Mouse (Mus musculus): ENCODE results near the gene Egln2. TPM values are rescaled to one million over a fixed set of nuclear protein-coding genes. Genes with fewer than 3 reads are reported as not detected.

Egln2 gene
- polyA plus RNA-seq, 1 experiment from 2014 or later = 92.7 TPM

DNA sequence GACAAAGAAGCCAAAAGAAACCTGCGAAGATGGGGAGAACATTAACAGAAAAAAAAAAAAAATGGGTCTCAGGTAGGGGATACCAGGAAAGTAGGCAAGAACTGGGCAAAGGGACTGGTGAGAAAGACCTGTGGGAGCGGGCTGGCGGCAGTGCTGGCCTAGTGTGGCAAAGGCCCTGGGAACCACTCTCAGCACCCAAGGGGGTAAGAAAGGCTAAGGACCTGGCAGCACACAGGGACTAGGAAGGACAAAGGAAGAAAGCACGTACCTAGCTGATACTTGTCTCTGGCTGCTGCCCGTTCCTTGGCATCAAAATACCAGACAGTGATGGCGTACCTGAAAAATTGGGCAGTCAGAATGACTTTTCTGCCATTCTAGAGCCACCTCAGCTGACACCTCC, 7.3 kb downstream of the Egln2 start:
- no peaks in the 10 kb centered on the region for H3K27me3 ChIP-seq (replicated peaks; ENCODE audit: control insufficient read depth, insufficient read depth, low read length)
- H3K4me3 ChIP-seq (ENCODE audit: low read length) = no peak overlapping the region
- H3K4me1 ChIP-seq (ENCODE audit: control insufficient read depth, insufficient read depth, low read depth, low read length) = peaks cover 43% of the 10 kb centered on the region
- no peak overlapping the region for H3K9ac ChIP-seq (ENCODE audit: low read depth, low read length)
- H3K4me2 ChIP-seq (ENCODE audit: low read length) = no peak overlapping the region
- no peak overlapping the region for H3K27ac ChIP-seq (ENCODE audit: low read depth, low read length)
- 97% methylated on average over 6 of the region's 6 CpGs for WGBS
- peaks cover 26% of the 10 kb centered on the region for H3K36me3 ChIP-seq (ENCODE audit: control insufficient read depth, insufficient read depth, low read length)
- no peaks in the 10 kb centered on the region for H3K9me3 ChIP-seq (ENCODE audit: control insufficient read depth, low read length)
- no peak for ATAC-seq

- ATAC-seq = no peak
Measured at GRCm38 (mm10) chr7:27158171-27158570, 8.4 kb downstream of the Egln2 start.

DNA sequence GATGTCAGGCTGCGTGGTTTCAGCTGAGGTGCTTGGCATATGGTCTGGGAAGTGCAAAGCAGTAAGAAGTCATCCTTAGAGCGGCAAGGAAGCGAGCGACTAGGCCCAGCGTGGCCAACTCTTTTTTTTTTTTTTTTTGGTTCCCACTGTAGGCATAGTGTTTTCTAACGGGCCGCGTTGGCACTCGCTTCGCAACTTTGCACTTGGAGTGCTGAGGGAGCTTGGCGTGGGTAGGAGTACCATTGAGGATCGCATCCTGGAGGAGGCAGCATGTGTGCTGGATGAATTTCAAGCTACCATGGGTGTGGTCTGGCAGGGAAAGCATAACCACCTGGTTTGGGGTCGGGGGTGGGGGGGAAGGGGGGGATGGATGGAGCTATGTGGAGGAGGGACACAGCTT, 10.6 kb downstream of the Egln2 start:
- no peaks in the 10 kb centered on the region for H3K27me3 ChIP-seq (replicated peaks; ENCODE audit: control insufficient read depth, insufficient read depth, low read length)
- peaks cover 26% of the 10 kb centered on the region for H3K36me3 ChIP-seq (ENCODE audit: control insufficient read depth, insufficient read depth, low read length)
- no peaks in the 10 kb centered on the region for H3K9me3 ChIP-seq (ENCODE audit: control insufficient read depth, low read length)
- H3K9ac ChIP-seq (ENCODE audit: low read depth, low read length) = no peak overlapping the region
- no peak for ATAC-seq
- H3K4me2 ChIP-seq (ENCODE audit: low read length) = no peak overlapping the region
- peaks cover 12% of the 10 kb centered on the region for H3K4me1 ChIP-seq (ENCODE audit: control insufficient read depth, insufficient read depth, low read depth, low read length)
- H3K27ac ChIP-seq (ENCODE audit: low read depth, low read length) = no peak overlapping the region
- 82% methylated on average over 13 of the region's 13 CpGs for WGBS
- no peak overlapping the region for H3K4me3 ChIP-seq (ENCODE audit: low read length)

More at GRCm38 (mm10) chr7:27158171-27158570, 8.4 kb downstream of the Egln2 start:
- no peak overlapping the region for H3K27ac ChIP-seq (ENCODE audit: low read depth, low read length)
- no peak overlapping the region for H3K4me2 ChIP-seq (ENCODE audit: low read length)
- H3K36me3 ChIP-seq (ENCODE audit: control insufficient read depth, insufficient read depth, low read length) = peaks cover 26% of the 10 kb centered on the region
- WGBS = 96% methylated on average over 9 of the region's 9 CpGs
- H3K27me3 ChIP-seq (replicated peaks; ENCODE audit: control insufficient read depth, insufficient read depth, low read length) = no peaks in the 10 kb centered on the region
- H3K4me3 ChIP-seq (ENCODE audit: low read length) = no peak overlapping the region
- H3K9me3 ChIP-seq (ENCODE audit: control insufficient read depth, low read length) = no peaks in the 10 kb centered on the region
- peaks cover 32% of the 10 kb centered on the region for H3K4me1 ChIP-seq (ENCODE audit: control insufficient read depth, insufficient read depth, low read depth, low read length)
- no peak overlapping the region for H3K9ac ChIP-seq (ENCODE audit: low read depth, low read length)

GRCm38 (mm10) chr7:27153205-27153764, 13.3 kb downstream of the Egln2 start, which contains the start of gene Cyp2t4:
TSS of gene Cyp2t4 (plus strand) at chr7:27153714.
- Histone ChIP-seq H3K9ac (ENCODE audit: low read depth, low read length) (no peak within 1 kb of the TSS), H3K4me2 (ENCODE audit: low read length) (no peak within 1 kb of the TSS), H3K27ac (ENCODE audit: low read depth, low read length) (no peak within 1 kb of the TSS), H3K4me1 (ENCODE audit: control insufficient read depth, insufficient read depth, low read depth, low read length) (no peaks in the 10 kb centered on the region), H3K27me3 (replicated peaks; ENCODE audit: control insufficient read depth, insufficient read depth, low read length) (no peaks in the 10 kb centered on the region), H3K36me3 (ENCODE audit: control insufficient read depth, insufficient read depth, low read length) (peaks cover 12% of the 10 kb centered on the region), H3K4me3 (ENCODE audit: low read length) (no peak within 1 kb of the TSS), H3K9me3 (ENCODE audit: control insufficient read depth, low read length) (no peaks in the 10 kb centered on the region)
- WGBS = 73% methylated on average over 10 of the region's 10 CpGs
- no peak for ATAC-seq

- peaks cover 6% of the 10 kb centered on the region; the same call in 1 of the 2 replicates for H3K9me3 ChIP-seq (ENCODE audit: control insufficient read depth, low read length)
- no peak overlapping the region for H3K4me3 ChIP-seq (ENCODE audit: low read length)
- H3K36me3 ChIP-seq (ENCODE audit: control insufficient read depth, insufficient read depth, low read length) = no peaks in the 10 kb centered on the region
- 63% methylated on average over 8 of the region's 8 CpGs for WGBS
- ATAC-seq = no peak; the same call in 1 of the 2 replicates
- H3K9ac ChIP-seq (ENCODE audit: low read depth, low read length) = no peak overlapping the region
- H3K27me3 ChIP-seq (replicated peaks; ENCODE audit: control insufficient read depth, insufficient read depth, low read length) = no peaks in the 10 kb centered on the region
- H3K4me1 ChIP-seq (ENCODE audit: control insufficient read depth, insufficient read depth, low read depth, low read length) = no peaks in the 10 kb centered on the region
- no peak overlapping the region for H3K27ac ChIP-seq (ENCODE audit: low read depth, low read length)
- H3K4me2 ChIP-seq (ENCODE audit: low read length) = no peak overlapping the region
Measured at GRCm38 (mm10) chr7:27136410-27136996, 30.1 kb downstream of the Egln2 start.

DNA sequence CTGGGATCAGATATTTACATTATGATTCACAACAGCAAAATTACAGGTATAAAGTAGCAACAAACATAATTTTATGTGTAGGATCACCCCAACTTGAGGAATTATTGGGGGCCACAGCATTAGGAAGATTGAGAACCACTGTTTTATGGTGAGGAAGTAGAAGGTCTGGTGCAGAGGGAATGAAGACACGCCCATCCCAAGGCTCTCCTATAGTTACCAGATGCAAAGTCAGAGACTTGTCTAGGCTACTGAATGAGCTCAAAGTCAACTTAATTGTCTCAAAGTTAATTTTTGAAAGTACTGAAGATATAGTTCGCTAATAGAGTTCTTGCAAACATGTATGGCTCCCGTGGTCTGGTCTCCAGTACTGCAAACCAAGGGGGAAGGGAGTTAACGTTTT, 32.8 kb downstream of the Egln2 start:
- WGBS = 85% methylated on average over 4 of the region's 4 CpGs
- no peak overlapping the region for H3K4me2 ChIP-seq (ENCODE audit: low read length)
- no peaks in the 10 kb centered on the region for H3K9me3 ChIP-seq (ENCODE audit: control insufficient read depth, low read length)
- no peaks in the 10 kb centered on the region for H3K27me3 ChIP-seq (replicated peaks; ENCODE audit: control insufficient read depth, insufficient read depth, low read length)
- H3K4me3 ChIP-seq (ENCODE audit: low read length) = no peak overlapping the region
- H3K4me1 ChIP-seq (ENCODE audit: control insufficient read depth, insufficient read depth, low read depth, low read length) = no peaks in the 10 kb centered on the region
- H3K9ac ChIP-seq (ENCODE audit: low read depth, low read length) = no peak overlapping the region
- no peaks in the 10 kb centered on the region for H3K36me3 ChIP-seq (ENCODE audit: control insufficient read depth, insufficient read depth, low read length)
- no peak overlapping the region for H3K27ac ChIP-seq (ENCODE audit: low read depth, low read length)
- ATAC-seq = no peak

DNA sequence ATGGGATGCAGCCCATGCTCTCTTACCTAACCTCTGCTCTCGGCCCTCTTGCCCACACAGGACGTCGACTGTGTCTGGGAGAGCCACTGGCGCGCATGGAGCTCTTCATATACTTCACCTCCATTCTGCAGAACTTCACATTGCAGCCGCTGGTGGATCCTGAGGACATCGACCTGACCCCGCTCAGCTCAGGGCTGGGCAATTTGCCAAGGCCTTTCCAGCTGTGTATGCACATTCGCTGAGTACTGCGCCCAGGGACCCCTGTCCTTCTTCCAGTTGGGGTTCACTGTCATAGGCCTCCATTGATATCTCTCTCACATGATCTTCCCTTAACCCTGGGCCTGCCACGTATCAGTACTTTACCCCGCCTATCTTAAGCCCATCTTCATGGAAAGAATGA, 33.4 kb downstream of the Egln2 start:
- H3K36me3 ChIP-seq (ENCODE audit: control insufficient read depth, insufficient read depth, low read length) = no peaks in the 10 kb centered on the region
- H3K4me2 ChIP-seq (ENCODE audit: low read length) = no peak overlapping the region
- 73% methylated on average over 12 of the region's 12 CpGs for WGBS
- no peak for ATAC-seq
- H3K27me3 ChIP-seq (replicated peaks; ENCODE audit: control insufficient read depth, insufficient read depth, low read length) = no peaks in the 10 kb centered on the region
- no peaks in the 10 kb centered on the region for H3K9me3 ChIP-seq (ENCODE audit: control insufficient read depth, low read length)
- no peaks in the 10 kb centered on the region for H3K4me1 ChIP-seq (ENCODE audit: control insufficient read depth, insufficient read depth, low read depth, low read length)
- H3K9ac ChIP-seq (ENCODE audit: low read depth, low read length) = no peak overlapping the region
- no peak overlapping the region for H3K4me3 ChIP-seq (ENCODE audit: low read length)
- no peak overlapping the region for H3K27ac ChIP-seq (ENCODE audit: low read depth, low read length)

GRCm38 (mm10) chr7:27132588-27132987, 34.0 kb downstream of the Egln2 start:
- Histone ChIP-seq H3K9me3 (ENCODE audit: control insufficient read depth, low read length) (no peaks in the 10 kb centered on the region), H3K27ac (ENCODE audit: low read depth, low read length) (no peak overlapping the region), H3K4me2 (ENCODE audit: low read length) (no peak overlapping the region), H3K9ac (ENCODE audit: low read depth, low read length) (no peak overlapping the region), H3K36me3 (ENCODE audit: control insufficient read depth, insufficient read depth, low read length) (no peaks in the 10 kb centered on the region), H3K4me3 (ENCODE audit: low read length) (no peak overlapping the region), H3K27me3 (replicated peaks; ENCODE audit: control insufficient read depth, insufficient read depth, low read length) (no peaks in the 10 kb centered on the region), H3K4me1 (ENCODE audit: control insufficient read depth, insufficient read depth, low read depth, low read length) (no peaks in the 10 kb centered on the region)
- ATAC-seq = no peak
- WGBS = 19% methylated on average over 10 of the region's 10 CpGs

DNA sequence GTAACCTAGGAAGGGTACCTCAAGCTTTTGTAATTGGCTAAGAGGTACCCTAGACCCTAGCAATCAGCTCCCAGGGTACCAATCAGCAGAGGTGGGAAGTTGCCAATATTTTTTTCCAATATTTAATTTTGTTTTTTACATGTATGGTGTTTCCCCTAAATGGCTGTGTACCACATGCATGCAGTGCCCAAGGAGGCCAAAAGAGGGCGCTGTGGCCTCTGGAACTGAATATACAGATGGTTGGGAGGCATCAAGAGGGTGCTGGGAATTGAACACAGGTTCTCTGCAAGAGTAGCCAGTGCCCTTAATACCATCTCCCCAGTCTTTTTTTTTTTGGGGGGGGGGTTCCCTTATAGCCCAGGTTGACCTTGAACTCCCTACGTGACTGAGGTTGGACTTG, 35.2 kb downstream of the Egln2 start:
- no peak overlapping the region for H3K27ac ChIP-seq (ENCODE audit: low read depth, low read length)
- H3K4me3 ChIP-seq (ENCODE audit: low read length) = no peak overlapping the region
- no peaks in the 10 kb centered on the region for H3K36me3 ChIP-seq (ENCODE audit: control insufficient read depth, insufficient read depth, low read length)
- no peaks in the 10 kb centered on the region for H3K4me1 ChIP-seq (ENCODE audit: control insufficient read depth, insufficient read depth, low read depth, low read length)
- ATAC-seq = no peak
- H3K27me3 ChIP-seq (replicated peaks; ENCODE audit: control insufficient read depth, insufficient read depth, low read length) = no peaks in the 10 kb centered on the region
- no peak overlapping the region for H3K9ac ChIP-seq (ENCODE audit: low read depth, low read length)
- H3K4me2 ChIP-seq (ENCODE audit: low read length) = no peak overlapping the region
- WGBS = 62% methylated on average over 2 of the region's 2 CpGs
- H3K9me3 ChIP-seq (ENCODE audit: control insufficient read depth, low read length) = no peaks in the 10 kb centered on the region

Data from hindbrain, embryonic 16.5 days (tissue).